Mouse (Mus musculus) spleen, adult 10 weeks (tissue): ENCODE data around the gene Neu3. TPM values are rescaled to one million over a fixed set of nuclear protein-coding genes. Genes with fewer than 3 reads are reported as not detected.

Experiments used
- polyA plus RNA-seq: library from polyadenylated mRNA; stranded (reverse); fragments of 350-450 nt; fragmentation: Illumina TruSeq; extraction: RNeasy Lipid Tissue Mini Kit (QIAGEN cat#74804); gene quantifications from one replicate; pipeline ENCODE4 v1.2.3, GENCODE M21; 2015; ENCODE audit warnings: low replicate concordance; ENCODE audit not compliant: insufficient read depth

Neu3 gene
- 5.7 TPM for polyA plus RNA-seq

GRCm38 (mm10) chr7:99828083-99828570, at the start of gene Neu3:
TSS of gene Neu3 (minus strand) at chr7:99828417.

GRCm38 (mm10) chr7:99863362-99863761, 35.1 kb upstream of the Neu3 start, which contains the start of gene Spcs2:
TSS of gene Spcs2 (minus strand) at chr7:99863462.

GRCm38 (mm10) chr7:99858813-99859585, 30.8 kb upstream of the Neu3 start, which contains the start of gene Xrra1:
TSS of gene Xrra1 (plus strand) at chr7:99859116.

GRCm38 (mm10) chr7:99763207-99763606, 65.0 kb downstream of the Neu3 start, which contains the start of gene Olfr521:
TSS of gene Olfr521 (plus strand) at chr7:99763507.

Other genes starting within 250 kb of the Neu3 start
- 2.7 TPM for gene Tpbgl, start 201.3 kb downstream of the Neu3 start, polyA plus RNA-seq
- 36.6 TPM for gene Slco2b1, start 117.1 kb downstream of the Neu3 start, polyA plus RNA-seq
- gene Olfr520, start 98.1 kb downstream of the Neu3 start, polyA plus RNA-seq: not detected
- gene Olfr521, start 64.9 kb downstream of the Neu3 start, polyA plus RNA-seq: not detected
- not detected for gene Xrra1, start 30.7 kb upstream of the Neu3 start, polyA plus RNA-seq
- 219 TPM for gene Spcs2, start 35.0 kb upstream of the Neu3 start, polyA plus RNA-seq
- 20.7 TPM for gene Rnf169, start 152.0 kb upstream of the Neu3 start, polyA plus RNA-seq
- not detected for gene Chrdl2, start 177.8 kb upstream of the Neu3 start, polyA plus RNA-seq